Mouse (Mus musculus) embryo, embryonic 11 days (tissue): ENCODE results near the gene Prkaa1.
A peak's percentile ranks its signal among the peaks of the same experiment; 100 is the strongest.
"Not testable (repeated sequence)": the region's sequence is repeated elsewhere in the genome, so short reads cannot be mapped to it uniquely, and the experiment has no call there.

Experiments used
- DNase-seq: peaks from one replicate; pipeline ENCODE4 v3.0.0-alpha.2; 2015

Gene Prkaa1

DNA sequence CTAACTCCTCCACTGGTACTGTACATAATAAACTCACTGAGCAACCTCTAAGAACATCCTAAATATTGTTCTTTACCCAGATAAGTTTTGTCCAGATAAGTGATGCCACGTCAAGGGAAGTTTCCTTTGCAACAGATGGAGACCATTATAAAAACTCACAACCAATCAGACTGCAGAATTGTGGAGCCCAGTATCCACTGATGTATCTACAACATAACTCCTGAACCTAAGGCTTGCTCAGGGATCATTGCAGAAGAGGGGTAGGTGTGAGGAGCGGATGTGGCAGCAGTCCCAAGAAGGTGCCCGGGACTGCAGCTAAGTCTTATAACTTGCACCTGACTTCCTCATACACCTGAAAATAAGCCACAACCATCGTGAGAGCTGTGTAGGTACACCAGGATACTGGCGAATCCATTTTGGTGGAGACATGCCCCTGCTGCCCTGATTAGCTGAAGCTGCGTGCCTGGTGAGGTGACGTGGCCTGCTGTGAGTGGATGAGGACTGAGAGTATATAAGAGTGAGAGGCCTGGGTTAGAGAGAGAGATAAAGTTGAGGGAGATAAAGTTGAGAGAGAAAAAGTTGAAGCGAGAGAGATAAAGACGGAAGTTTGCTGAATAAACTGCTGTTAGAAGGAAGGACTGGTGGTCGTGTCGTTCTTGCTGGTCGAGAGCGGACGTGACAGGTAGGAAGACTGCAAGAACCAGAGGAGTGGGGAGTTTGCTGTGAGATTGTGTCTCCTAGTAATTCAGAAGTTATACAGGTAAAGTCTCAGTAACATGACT is 12.6 kb upstream of the Prkaa1 start:
- not testable (repeated sequence) for DNase-seq

DNA sequence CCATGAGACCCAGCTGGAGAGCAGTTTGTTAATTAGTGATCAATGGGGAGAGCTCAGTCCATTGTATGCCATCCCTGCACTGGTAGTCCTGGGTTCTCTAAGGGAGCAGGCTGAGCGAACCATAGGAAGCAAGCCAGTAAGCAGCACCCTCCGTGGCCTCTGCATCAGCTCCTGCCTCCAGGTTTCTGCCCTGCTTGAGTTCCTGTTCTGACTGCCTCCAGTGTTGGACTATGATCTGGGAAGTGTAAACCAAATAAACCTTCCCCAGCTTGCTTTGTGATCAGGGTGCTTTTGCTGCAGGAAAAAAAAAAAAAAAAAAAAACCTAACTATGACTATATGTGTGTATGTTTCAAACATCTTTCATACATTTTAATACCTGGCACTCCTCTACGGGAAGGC is 10.4 kb upstream of the Prkaa1 start:
- no peak for DNase-seq

DNA sequence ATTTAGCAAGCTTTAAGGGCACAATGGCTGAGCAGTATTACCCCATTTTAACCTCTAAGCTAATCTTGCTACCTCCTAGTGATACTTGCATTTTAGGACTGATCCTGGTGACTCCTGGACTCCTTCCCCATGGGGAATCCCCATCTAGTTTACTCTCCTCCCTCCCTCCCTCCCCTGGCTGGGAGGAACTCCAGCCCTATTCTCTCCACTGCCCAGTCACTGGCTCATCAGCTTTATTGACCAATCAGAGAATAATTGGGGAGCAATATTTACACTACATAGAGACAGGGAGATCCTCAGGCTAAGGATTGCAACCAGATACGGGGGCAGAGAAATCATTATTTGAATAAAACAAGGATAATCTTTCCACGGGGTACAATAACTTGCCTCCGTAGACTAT is 9.5 kb upstream of the Prkaa1 start:
- no peak for DNase-seq

- no peak for DNase-seq
These were observed 8.6 kb upstream of the Prkaa1 start for GRCm38 (mm10) chr15:5134945-5135483.

DNA sequence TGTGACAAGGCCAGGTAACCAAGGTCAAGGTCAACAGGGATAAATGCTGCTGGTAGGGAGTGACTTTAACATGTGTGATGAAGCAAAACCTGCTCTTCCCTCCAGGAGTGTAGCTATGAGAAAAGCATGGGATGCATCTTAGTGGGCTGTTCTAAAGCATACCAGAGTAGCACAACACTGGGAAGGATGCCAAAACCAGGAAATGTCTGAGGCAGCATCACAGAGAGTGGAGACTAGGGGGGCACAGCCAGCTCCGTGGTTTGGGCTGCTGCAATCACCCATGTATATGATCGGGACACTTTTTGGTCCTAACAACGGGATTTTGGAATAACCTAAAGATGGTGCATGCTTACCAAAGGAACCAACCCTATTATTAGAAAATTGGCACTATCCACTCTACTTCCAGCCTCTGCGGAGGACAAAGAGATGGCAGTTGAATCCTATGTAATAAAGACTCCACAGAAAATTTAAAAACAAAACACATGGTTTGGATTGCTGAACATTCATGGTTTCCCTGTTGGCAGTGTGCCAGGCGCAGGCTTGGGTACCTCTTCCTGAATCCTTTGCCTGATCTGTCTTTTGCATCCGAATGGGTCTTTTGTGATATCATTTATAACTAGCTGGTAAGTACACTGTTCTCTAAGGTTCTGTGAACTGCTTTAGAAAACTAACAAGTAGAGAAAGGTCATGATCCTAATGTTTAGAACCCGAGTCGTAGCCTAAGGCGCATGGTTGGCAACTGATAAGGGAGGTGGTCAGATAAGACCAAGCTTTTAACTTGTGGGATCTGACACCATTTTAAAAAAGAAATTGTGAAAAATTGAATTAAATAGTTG is 5.4 kb upstream of the Prkaa1 start:
- no peak for DNase-seq

- DNase-seq: no peak
These were observed 4.3 kb upstream of the Prkaa1 start for GRCm38 (mm10) chr15:5139366-5139765.

DNA sequence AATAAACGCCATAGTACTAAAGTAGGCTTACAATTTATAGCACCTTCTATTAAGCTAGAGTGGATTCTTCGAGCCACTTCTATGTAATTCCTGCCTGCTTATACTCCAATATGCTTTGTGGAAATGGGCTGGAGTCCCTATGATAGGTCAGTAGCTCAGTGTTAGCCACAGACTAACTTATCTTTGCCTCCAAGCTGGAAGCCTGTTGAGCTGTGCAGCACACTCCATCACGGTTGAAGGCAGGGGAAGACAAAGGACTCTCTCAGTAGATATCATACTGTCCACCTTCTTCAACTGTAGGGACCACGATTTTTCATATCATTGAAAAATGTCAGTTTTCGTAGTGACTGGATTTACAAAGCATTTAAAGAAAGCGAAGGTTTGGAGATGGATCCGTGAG is 3.8 kb upstream of the Prkaa1 start:
- no peak for DNase-seq

- no peak for DNase-seq
These were observed 3.3 kb upstream of the Prkaa1 start for GRCm38 (mm10) chr15:5140357-5140756.

GRCm38 (mm10) chr15:5142047-5142446 is 1.6 kb upstream of the Prkaa1 start:
- DNase-seq: no peak

GRCm38 (mm10) chr15:5142714-5143113 is 947 bp upstream of the Prkaa1 start:
- DNase-seq: no peak

DNA sequence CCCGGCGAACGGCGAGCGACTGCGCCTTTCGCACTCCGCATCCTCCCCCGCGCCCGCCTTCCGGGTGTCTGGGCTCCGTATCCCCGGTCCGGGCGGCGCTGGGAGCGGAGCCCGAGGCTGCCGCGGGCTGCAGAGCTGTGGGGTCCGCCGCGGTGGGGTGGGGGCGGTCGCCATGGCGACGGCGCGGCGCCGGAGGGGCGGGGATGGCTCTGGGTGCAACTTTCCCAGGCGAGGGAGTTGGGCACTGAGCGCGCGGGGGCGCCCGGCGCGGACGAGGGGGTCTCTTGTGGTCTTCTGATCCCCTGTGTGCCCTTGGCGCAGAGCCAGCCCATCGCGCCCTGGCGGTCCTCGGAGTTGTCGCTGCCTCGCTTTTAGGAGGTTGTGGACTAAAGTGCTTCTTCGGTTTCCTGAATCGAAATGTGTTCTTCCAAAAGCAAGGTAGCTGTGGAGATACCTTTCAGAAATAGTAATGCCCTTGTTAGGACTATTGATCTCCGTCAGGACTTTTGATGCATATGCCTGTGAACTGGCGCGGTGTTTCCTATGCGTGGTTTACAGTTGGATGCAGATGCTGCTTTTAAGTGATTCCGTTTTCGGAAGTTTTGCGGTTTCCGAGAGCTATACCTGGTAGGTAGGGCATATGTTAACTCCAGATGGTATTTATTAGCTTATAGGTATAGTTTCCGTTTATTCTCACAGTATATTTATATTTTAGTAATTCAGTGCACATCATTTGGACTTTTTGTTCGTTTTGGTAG is 539 bp downstream of the Prkaa1 start:
- DNase-seq: peak; percentile 82

- no peak for DNase-seq
These were observed 1.7 kb downstream of the Prkaa1 start for GRCm38 (mm10) chr15:5145196-5145945.

DNA sequence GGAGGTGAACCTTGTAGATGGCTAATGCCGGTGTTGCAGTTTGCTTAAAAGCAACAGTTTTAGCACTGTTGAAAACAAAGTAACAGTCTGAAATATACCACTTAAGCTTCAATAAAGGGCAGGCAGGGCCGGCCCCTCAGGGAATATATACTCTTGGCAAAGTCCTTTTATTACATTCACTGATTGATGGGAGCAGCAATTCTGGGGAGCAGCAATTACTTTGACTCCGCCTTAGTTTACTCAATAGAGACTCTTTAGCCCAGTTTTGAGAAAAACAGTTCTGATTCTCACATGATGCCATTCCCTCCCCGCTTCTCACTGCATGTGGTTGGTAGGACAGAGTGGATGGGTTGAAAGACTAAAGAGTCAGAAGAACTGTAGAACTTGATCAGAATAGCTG is 5.5 kb downstream of the Prkaa1 start:
- no peak for DNase-seq

GRCm38 (mm10) chr15:5152171-5152570 is 8.5 kb downstream of the Prkaa1 start:
- no peak for DNase-seq

DNA sequence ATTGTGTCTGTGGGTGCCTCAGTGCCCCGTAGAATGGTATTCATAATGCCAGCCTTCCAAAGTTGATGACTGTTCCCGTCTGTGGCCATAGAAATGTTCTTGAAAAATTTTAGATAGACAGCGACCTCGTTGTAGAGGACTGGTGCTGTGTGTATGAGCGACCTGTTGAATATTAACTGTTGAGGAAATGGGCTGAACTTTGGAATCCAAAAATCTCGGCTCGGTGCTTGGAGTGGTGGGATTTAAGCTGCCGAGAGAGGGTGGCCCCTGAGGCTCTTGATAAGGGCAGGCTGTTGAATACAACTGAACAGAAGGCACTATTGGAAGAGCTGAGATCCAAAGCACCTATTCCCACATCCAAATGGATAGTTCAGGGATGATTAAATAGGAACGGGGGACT is 11.0 kb downstream of the Prkaa1 start:
- no peak for DNase-seq

- DNase-seq: no peak
These were observed 11.4 kb downstream of the Prkaa1 start for GRCm38 (mm10) chr15:5155093-5155492.

DNA sequence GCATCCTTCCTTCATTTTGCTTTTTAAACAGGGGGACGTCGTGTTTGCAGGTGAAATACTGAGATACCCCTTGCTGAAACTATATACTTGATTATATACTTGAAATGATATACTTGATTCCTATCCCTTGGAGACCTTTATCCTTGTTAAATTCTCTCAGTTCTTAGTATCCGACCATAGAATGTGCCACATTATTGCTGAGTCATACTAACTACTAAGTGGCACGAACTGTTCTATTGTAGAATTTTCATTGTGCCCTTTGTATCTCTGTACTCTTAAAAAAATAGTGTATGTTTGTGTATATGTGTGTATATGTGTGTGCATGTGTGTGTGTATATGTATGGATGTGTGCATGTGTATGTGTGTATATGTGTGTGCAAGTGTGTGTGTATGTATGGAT is 12.7 kb downstream of the Prkaa1 start:
- DNase-seq: no peak

GRCm38 (mm10) chr15:5157386-5157785 is 13.7 kb downstream of the Prkaa1 start:
- no peak for DNase-seq

DNA sequence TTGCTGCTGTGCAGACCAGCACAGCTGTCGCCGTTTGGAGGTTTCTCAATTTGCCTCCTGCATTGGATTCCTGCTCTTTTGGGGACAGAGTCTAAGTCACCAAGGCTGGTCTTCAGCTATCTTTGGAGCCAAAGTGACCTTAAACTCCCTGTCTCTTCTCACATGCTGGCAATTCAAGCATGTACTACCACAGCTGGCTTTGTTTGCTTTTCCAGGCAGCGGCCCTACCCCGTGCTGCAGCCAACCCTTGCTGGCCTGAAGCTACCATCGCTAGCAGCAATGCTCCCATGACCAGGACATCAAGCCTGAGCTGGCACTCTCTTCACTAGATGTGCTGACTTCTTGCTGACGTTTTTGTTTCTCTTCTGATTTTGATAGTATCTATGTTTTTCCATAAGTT is 15.2 kb downstream of the Prkaa1 start:
- DNase-seq: no peak

DNA sequence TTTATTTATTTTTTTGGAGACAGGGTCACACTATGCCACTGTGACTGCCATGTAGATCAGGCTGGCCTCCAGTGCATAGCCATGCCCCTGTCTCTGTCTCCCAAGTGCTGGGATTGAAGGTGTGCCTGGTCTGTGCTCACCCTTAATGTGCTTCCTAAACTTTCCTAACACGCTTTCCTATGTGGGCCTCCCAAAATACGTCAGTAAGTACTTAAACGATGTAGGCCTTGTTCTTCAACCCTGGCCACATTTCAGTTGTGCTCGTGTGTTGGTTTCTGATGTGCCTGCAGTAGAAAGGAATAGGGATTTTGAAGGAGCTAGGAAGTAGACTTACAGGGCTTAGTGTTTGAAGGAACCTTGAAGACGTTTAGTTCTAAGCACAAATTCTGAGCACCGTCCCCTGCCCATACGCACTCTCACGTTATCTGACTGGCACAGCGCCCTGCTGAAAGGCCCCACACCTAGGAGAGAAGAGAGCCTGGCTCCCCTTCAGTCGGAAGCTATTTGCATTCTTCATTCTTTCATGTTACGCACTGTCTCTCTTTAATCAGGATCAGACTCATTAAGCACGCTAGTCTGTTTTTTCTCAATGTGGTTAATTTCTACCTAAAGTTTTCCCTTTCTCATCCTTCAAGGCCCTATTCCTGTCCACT is 21.6 kb downstream of the Prkaa1 start:
- no peak for DNase-seq

- DNase-seq: no peak
These were observed 29.7 kb downstream of the Prkaa1 start for GRCm38 (mm10) chr15:5173217-5173820.
